Mouse (Mus musculus) lung, embryonic 16.5 days (tissue): ENCODE data around the gene Pik3r6. TPM values are rescaled to one million over a fixed set of nuclear protein-coding genes. Genes with fewer than 3 reads are reported as not detected.

Source experiments
- ATAC-seq: fragments of 200-750 bp; cut with Nextera tagmentation; 2 replicates; pipeline ENCODE4 v1.8.0; 2017; ENCODE audit warnings: low read depth, mild to moderate bottlenecking, moderate library complexity
- H3K27ac ChIP-seq: fragments of 300-500 bp; sonication (generic); 2 replicates; pipeline ENCODE4 v1.5.1; 2014; ENCODE audit warnings: mild to moderate bottlenecking, control low read depth, low read length
- H3K27me3 ChIP-seq: fragments of 300-500 bp; sonication (generic); 2 replicates; pipeline ENCODE4 v1.6.1; 2014; ENCODE audit warnings: low read depth, low read length, mixed read lengths; ENCODE audit not compliant: control insufficient read depth, insufficient read depth
- H3K36me3 ChIP-seq: fragments of 300-500 bp; sonication (generic); 2 replicates; pipeline ENCODE4 v1.6.1; 2014; ENCODE audit warnings: low read length; ENCODE audit not compliant: control insufficient read depth, insufficient read depth
- H3K4me1 ChIP-seq: fragments of 300-500 bp; sonication (generic); replicated peaks from 2 replicates; pipeline ENCODE4 v1.6.1; 2014; ENCODE audit warnings: low read length, mixed read lengths; ENCODE audit not compliant: control insufficient read depth, insufficient read depth
- H3K4me2 ChIP-seq: fragments of 300-500 bp; sonication (generic); 2 replicates; pipeline ENCODE4 v1.6.1; 2014; ENCODE audit warnings: low read depth, low read length, control low read depth
- H3K4me3 ChIP-seq: fragments of 300-500 bp; sonication (generic); 2 replicates; pipeline ENCODE4 v1.5.1; 2014; ENCODE audit warnings: mild to moderate bottlenecking, low read length, control low read depth
- H3K9ac ChIP-seq: fragments of 300-500 bp; sonication (generic); 2 replicates; pipeline ENCODE4 v1.6.1; 2014; ENCODE audit warnings: low read length, control low read depth
- H3K9me3 ChIP-seq: fragments of 300-500 bp; sonication (generic); 2 replicates; pipeline ENCODE4 v1.6.1; 2016; ENCODE audit warnings: low read length; ENCODE audit not compliant: control insufficient read depth
- WGBS: fragments of 180-500 bp; shearing (Covaris S2); extraction: QIAGEN DNeasy Blood & Tissue Kit; methylation state at CpG from one replicate; pipeline ENCODE4 v1.1.7; 2014; 5-methylcytosine and 5-hydroxymethylcytosine counted together
- polyA plus RNA-seq: library from polyadenylated mRNA; unstranded; fragments of >200 nt; fragmentation: Nextera tagmentation; extraction: Ambion mirVana; gene quantifications from 2 replicates; pipeline ENCODE4 v1.2.1, GENCODE M21; 2015

Gene Pik3r6
- polyA plus RNA-seq, 1 experiment from 2014 or later: 6.0 TPM

DNA sequence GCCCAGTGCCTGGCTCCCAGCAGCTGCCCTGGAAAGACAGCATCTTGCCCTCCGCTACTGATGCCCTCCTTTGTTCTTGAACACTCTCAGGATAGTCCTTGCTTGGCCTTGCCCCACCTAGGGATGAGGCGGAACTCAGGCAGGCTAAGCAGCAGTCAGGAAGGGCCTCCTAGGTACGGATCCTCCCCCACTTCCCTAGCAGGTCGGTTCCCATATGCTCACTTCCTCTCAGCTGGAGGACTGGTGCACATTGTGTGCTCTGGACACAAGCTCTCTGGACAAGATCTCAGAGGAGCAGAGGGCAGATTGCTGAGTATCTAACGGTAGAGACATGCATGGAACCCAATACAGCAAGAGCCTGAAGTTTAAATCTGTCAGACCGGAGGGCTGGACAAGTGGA is 5.7 kb upstream of the Pik3r6 start:
- Histone ChIP-seq H3K27me3 (no peaks in the 10 kb centered on the region), H3K4me2 (no peak overlapping the region), H3K9me3 (no peaks in the 10 kb centered on the region), H3K9ac (no peak overlapping the region), H3K4me1 (peaks cover 9% of the 10 kb centered on the region; the same call in 1 of the 2 replicates), H3K4me3 (no peak overlapping the region), H3K27ac (no peak overlapping the region), H3K36me3 (no peaks in the 10 kb centered on the region)
- 46% methylated on average over 6 of the region's 6 CpGs for WGBS
- ATAC-seq: no peak

DNA sequence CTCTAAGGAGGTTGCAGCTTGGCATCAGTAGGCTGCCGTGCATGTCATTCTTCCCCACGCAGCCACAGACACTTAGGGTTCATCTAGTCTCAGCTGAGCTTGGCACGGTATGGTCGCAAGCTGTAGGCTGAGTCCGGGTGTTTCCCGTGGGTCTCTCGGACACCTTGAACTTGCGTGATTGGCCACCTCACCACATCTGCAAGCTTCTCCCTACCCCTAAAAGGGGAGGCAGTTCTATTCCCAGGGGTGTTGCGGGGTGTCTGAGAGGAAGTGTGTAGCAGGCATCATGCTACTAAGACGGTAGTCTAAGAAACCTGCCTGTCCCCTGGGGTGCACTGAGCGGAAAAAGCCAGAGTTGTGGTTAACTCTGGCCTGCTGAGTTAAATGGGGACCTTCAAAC is 4.3 kb upstream of the Pik3r6 start:
- Histone ChIP-seq H3K4me3 (no peak overlapping the region), H3K27ac (no peak overlapping the region), H3K27me3 (no peaks in the 10 kb centered on the region), H3K9ac (no peak overlapping the region), H3K4me1 (peaks cover 7% of the 10 kb centered on the region; the same call in 1 of the 2 replicates), H3K9me3 (no peaks in the 10 kb centered on the region), H3K36me3 (no peaks in the 10 kb centered on the region), H3K4me2 (no peak overlapping the region)
- WGBS: 86% methylated on average over 11 of the region's 11 CpGs
- ATAC-seq: no peak

DNA sequence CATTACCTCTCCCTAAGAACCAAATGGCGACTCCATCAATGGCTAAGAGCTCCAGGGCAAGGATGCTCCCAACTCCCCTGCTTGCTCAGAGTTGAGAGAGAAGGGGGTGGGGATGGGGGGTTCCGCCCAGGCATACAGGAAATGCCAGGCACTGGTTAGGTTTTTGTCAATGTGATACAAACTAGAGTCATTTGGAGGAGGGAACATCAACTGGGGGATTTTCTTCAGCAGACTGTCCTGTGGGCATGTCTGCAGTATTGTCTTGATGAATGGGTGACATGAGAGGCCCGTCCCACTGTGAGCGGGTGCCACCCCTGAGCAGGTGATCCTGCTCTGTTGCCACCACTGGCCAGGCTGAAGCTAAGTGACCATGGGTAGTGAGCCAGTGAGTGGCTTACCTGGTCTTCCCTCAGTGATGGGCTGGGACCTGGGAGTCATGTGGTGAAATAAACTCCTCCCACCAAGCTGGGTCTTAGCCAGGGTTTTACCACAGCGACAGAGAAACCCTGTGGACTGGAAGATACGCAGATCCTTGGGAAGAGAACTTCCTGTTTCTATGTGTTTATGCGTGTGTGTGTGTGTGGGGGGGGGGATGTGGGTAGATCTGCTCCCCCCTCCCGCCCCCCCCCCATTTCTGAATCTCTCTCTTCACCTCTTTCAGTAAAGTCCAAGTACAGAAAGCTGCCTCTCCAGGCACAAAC is 3.7 kb upstream of the Pik3r6 start:
- H3K27ac ChIP-seq: no peak overlapping the region
- 0 out of 2 replicates have a peak, but pooled peaks cover 5% of the 10 kb centered on the region for H3K4me1 ChIP-seq
- ATAC-seq: no peak
- no peaks in the 10 kb centered on the region for H3K9me3 ChIP-seq
- no peaks in the 10 kb centered on the region for H3K27me3 ChIP-seq
- H3K9ac ChIP-seq: no peak overlapping the region
- H3K4me2 ChIP-seq: no peak overlapping the region
- no peak overlapping the region for H3K4me3 ChIP-seq
- H3K36me3 ChIP-seq: no peaks in the 10 kb centered on the region
- 57% methylated on average over 7 of the region's 8 CpGs for WGBS

DNA sequence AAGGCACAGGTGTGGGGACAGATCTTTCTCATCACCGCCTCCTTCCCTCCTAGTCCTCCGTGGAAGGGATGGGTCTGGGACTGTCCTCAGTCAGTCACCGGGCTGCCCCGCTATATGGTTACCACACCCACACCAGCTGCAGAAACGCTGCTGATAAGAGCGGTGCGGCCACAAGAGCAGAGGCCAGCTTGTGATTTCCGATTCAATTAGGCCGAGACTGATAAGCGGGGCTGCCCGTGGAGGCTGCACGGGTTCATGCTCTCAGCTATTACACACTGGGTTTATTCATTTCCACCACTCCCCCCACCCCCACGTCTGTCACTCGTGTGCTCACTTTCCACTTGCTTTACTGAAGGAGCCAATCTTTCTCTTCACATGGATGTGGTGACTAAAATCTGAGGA is 1.9 kb upstream of the Pik3r6 start:
- no peaks in the 10 kb centered on the region for H3K36me3 ChIP-seq
- no peak overlapping the region for H3K4me2 ChIP-seq
- no peaks in the 10 kb centered on the region for H3K27me3 ChIP-seq
- H3K4me3 ChIP-seq: no peak overlapping the region
- ATAC-seq: 0 out of 2 replicates have a peak, but pooled peaks have one; percentile 21
- H3K27ac ChIP-seq: no peak overlapping the region
- 12% methylated on average over 14 of the region's 14 CpGs for WGBS
- no peak overlapping the region for H3K9ac ChIP-seq
- 0 out of 2 replicates have a peak, but pooled peaks cover 5% of the 10 kb centered on the region for H3K4me1 ChIP-seq
- no peaks in the 10 kb centered on the region for H3K9me3 ChIP-seq

DNA sequence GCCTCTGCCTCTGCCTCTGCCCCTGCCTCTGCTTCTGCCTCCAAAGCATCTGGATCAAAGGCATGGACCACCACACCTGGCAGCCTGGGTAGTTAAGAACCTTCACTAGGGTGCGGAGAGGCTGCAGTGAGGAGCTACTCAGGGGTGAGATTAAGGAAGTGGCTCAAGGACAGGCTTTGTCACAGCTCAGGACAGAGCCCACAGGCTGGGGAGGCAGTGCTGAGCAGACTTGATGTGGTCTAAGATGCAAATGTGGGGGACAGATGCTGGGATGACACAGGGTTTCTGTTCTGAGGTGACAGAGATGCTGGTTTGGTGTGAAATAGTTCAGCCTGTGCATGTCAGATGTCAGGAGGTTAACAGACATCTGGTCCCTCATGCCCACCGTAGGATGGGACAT is 411 bp upstream of the Pik3r6 start:
- ATAC-seq: no peak
- Histone ChIP-seq H3K9ac (no peak overlapping the region), H3K4me2 (no peak overlapping the region), H3K27me3 (no peaks in the 10 kb centered on the region), H3K36me3 (no peaks in the 10 kb centered on the region), H3K9me3 (no peaks in the 10 kb centered on the region), H3K4me3 (no peak overlapping the region), H3K27ac (0 out of 2 replicates have a peak overlapping the region, but pooled peaks have one; percentile 20), H3K4me1 (0 out of 2 replicates have a peak, but pooled peaks cover 5% of the 10 kb centered on the region)
- 56% methylated on average over 2 of the region's 2 CpGs for WGBS

DNA sequence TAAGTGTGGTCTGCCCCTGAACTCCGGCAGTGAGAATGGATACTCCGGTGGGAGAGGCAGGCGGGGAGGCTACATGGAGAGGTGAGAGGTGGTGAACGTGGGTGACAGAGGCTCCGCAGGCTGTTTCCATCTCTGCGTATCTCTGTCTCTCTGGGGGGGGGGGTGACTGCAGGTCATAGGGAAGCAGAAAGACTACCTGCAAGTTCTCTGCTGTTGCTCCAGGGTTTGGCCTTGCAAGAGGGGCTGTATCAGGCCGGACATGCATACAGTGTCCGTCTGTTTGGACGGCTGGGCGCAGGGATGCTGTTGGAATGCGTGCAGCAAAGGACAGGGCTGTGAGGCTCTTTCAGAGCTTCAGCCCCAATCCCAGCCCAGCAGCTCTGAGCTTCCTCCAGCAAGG is 2.1 kb downstream of the Pik3r6 start:
- Histone ChIP-seq H3K27me3 (no peaks in the 10 kb centered on the region), H3K9ac (no peak overlapping the region), H3K4me3 (no peak overlapping the region), H3K4me1 (0 out of 2 replicates have a peak, but pooled peaks cover 5% of the 10 kb centered on the region), H3K36me3 (no peaks in the 10 kb centered on the region), H3K27ac (no peak overlapping the region), H3K9me3 (no peaks in the 10 kb centered on the region), H3K4me2 (no peak overlapping the region)
- 68% methylated on average over 11 of the region's 11 CpGs for WGBS
- ATAC-seq: no peak

DNA sequence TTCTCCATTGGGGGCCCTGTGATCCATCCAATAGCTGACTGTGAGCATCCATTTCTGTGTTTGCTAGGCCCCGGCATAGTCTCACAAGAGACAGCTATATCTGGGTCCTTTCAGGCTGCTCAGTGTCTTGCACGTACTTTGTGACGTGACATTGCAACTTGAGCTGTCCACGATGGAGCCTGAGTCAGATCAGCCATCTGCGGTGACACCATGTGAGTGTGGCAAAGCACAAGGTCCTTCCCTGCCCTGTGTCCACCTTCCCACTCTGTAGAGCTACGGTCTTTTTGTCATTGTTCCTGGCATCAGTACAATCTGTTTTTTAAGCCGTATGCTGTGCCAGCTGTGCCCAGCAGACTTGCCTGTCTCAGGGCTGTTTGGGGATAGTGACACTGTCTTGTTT is 4.4 kb downstream of the Pik3r6 start:
- WGBS: 83% methylated on average over 7 of the region's 7 CpGs

DNA sequence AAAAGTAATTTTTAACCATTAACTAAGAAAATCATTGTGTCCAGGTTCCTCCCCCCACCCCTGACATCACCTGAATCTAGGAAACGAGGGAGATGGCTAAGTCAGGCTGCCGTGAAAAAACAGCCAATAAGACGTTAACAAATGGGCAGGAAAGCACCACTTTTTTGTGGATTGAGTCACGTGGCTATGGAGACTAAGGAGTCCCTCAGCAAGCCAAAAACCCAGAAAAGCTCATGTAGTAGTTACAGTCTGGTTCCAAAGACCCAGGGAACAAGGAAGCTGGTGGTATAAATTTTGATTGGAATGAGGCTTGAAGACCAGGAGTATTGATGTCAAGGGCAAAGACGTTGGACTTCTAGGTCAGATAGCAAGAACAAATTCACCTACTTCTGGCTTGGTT is 5.8 kb downstream of the Pik3r6 start:
- ATAC-seq: no peak
- H3K9me3 ChIP-seq: no peaks in the 10 kb centered on the region
- no peak overlapping the region for H3K4me2 ChIP-seq
- H3K4me3 ChIP-seq: no peak overlapping the region
- 61% methylated on average over 5 of the region's 5 CpGs for WGBS
- no peaks in the 10 kb centered on the region for H3K27me3 ChIP-seq
- H3K9ac ChIP-seq: no peak overlapping the region
- H3K4me1 ChIP-seq: no peaks in the 10 kb centered on the region
- no peak overlapping the region for H3K27ac ChIP-seq
- H3K36me3 ChIP-seq: no peaks in the 10 kb centered on the region

More for the DNA sequence above, 4.4 kb downstream of the Pik3r6 start:
- H3K4me1 ChIP-seq: no peaks in the 10 kb centered on the region
- no peak overlapping the region for H3K9ac ChIP-seq
- no peak overlapping the region for H3K4me3 ChIP-seq
- no peak overlapping the region for H3K4me2 ChIP-seq
- H3K27me3 ChIP-seq: no peaks in the 10 kb centered on the region
- no peak for ATAC-seq
- H3K9me3 ChIP-seq: no peaks in the 10 kb centered on the region
- H3K36me3 ChIP-seq: no peaks in the 10 kb centered on the region
- no peak overlapping the region for H3K27ac ChIP-seq

DNA sequence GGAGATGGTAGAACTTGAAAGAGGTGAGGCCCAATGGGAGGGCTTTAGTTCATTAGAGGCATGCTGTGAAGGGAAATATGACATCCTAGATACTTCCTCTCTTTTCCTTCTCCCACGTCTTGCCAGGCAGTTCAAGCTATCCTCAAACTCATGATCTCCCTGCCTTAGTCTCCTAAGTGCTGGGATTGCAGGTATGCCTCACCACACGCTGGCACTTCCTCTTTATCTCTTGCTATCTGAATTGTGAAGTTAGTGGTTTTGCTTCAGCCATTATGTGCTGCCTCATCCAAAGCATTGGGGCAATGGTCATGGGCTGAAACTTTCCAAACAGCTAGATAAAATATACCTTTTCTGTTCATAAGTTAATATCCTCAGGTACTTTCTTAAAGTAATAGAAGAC is 6.4 kb downstream of the Pik3r6 start:
- Histone ChIP-seq H3K4me1 (no peaks in the 10 kb centered on the region), H3K9ac (no peak overlapping the region), H3K4me2 (no peak overlapping the region), H3K27me3 (no peaks in the 10 kb centered on the region), H3K4me3 (no peak overlapping the region), H3K36me3 (no peaks in the 10 kb centered on the region), H3K27ac (no peak overlapping the region), H3K9me3 (no peaks in the 10 kb centered on the region)
- 43% methylated on average over 2 of the region's 2 CpGs for WGBS
- ATAC-seq: no peak
